Mouse (Mus musculus) lung, adult 2 months (tissue): ENCODE measurements around the gene Mfsd4a.

Experiments used
- CTCF ChIP-seq: fragments of 200-500 bp; IDR thresholded peaks from 2 replicates; pipeline ENCODE4 v1.5.1; 2011; ENCODE audit warnings: mild to moderate bottlenecking, low read length, control low read depth; ENCODE audit not compliant: insufficient read depth
- POLR2A ChIP-seq: fragments of 200-500 bp; IDR thresholded peaks from 2 replicates; pipeline ENCODE4 v1.6.1; 2011; ENCODE audit warnings: low read depth, mild to moderate bottlenecking, control low read depth, low read length, borderline replicate concordance; ENCODE audit errors: extremely low read depth

GRCm38 (mm10) chr1:132095356-132096004 is 27.6 kb upstream of the Mfsd4a start:
- TF ChIP-seq POLR2A (no peak), CTCF (no peak)
